Mouse (Mus musculus) embryonic facial prominence, embryonic 14.5 days (tissue): Measurements from ENCODE around the gene Gm17482. TPM values are rescaled to one million over a fixed set of nuclear protein-coding genes. Genes with fewer than 3 reads are reported as not detected.
"Not testable (repeated sequence)": the region's sequence is repeated elsewhere in the genome, so short reads cannot be mapped to it uniquely, and the experiment has no call there.

Experiments used
- ATAC-seq: fragments of 200-750 bp; cut with Nextera tagmentation; 2 replicates; pipeline ENCODE4 v1.8.0; 2017; ENCODE audit warnings: low read depth, moderate number of reproducible peaks, moderate TSS enrichment
- DNase-seq: peaks from one replicate; pipeline ENCODE4 v3.0.0-alpha.2; 2015; ENCODE audit warnings: low spot score
- H3K27ac ChIP-seq: fragments of 300-500 bp; sonication (generic); replicated peaks from 2 replicates; pipeline ENCODE4 v1.5.1; 2014; ENCODE audit warnings: low read depth, mild to moderate bottlenecking, low read length, moderate library complexity
- H3K27me3 ChIP-seq: fragments of 300-500 bp; sonication (generic); replicated peaks from 2 replicates; pipeline ENCODE4 v1.6.1; 2014; ENCODE audit warnings: low read length; ENCODE audit not compliant: control insufficient read depth, insufficient read depth
- H3K36me3 ChIP-seq: fragments of 300-500 bp; sonication (generic); 2 replicates; pipeline ENCODE4 v1.6.1; 2014; ENCODE audit warnings: low read length, mixed read lengths; ENCODE audit not compliant: control insufficient read depth, insufficient read depth
- H3K4me1 ChIP-seq: fragments of 300-500 bp; sonication (generic); 2 replicates; pipeline ENCODE4 v1.6.1; 2014; ENCODE audit warnings: antibody characterized with exemption, low read length; ENCODE audit not compliant: control insufficient read depth, insufficient read depth
- H3K4me2 ChIP-seq: fragments of 300-500 bp; sonication (generic); 2 replicates; pipeline ENCODE4 v1.6.1; 2014; ENCODE audit warnings: low read depth, mild to moderate bottlenecking, low read length, moderate library complexity, mixed read lengths
- H3K4me3 ChIP-seq: fragments of 300-500 bp; sonication (generic); 2 replicates; pipeline ENCODE4 v1.5.1; 2014; ENCODE audit warnings: low read depth, mild to moderate bottlenecking, low read length
- H3K9ac ChIP-seq: fragments of 300-500 bp; sonication (generic); 2 replicates; pipeline ENCODE4 v1.6.1; 2014; ENCODE audit warnings: low read depth, mild to moderate bottlenecking, low read length, moderate library complexity, mixed read lengths
- H3K9me3 ChIP-seq: fragments of 300-500 bp; sonication (generic); 2 replicates; pipeline ENCODE4 v1.6.1; 2016; ENCODE audit warnings: low read length; ENCODE audit not compliant: control insufficient read depth
- WGBS: fragments of 180-500 bp; shearing (Covaris S2); extraction: QIAGEN DNeasy Blood & Tissue Kit; methylation state at CpG from one replicate; pipeline ENCODE4 v1.1.7; 2014; 5-methylcytosine and 5-hydroxymethylcytosine counted together
- polyA plus RNA-seq: library from polyadenylated mRNA; unstranded; fragments of >200 nt; fragmentation: Nextera tagmentation; extraction: Ambion mirVana; gene quantifications from 2 replicates; pipeline ENCODE4 v1.2.1, GENCODE M21; 2014

Gene Gm17482
- polyA plus RNA-seq, 1 experiment from 2014 or later = not detected

DNA sequence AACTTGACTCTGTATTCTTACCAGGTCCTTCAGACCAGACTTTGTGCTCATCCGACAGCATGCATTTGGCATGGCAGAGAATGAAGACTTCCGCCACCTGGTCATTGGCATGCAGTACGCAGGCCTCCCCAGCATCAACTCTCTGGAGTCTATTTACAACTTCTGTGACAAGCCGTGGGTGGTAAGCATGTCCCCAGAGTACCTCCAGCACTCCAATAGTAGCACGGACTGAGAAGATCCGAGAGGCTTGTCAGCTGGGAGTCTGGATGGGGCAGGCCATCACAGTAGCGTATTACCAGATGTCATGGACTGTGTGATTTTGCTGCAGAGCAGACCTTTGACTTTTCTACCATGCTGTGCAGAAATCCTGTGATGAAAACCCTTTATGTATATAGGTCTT is 12.2 kb downstream of the Gm17482 start:
- WGBS = 77% methylated on average over 7 of the region's 7 CpGs
- no peak for DNase-seq
- Histone ChIP-seq H3K27me3 (no peaks in the 10 kb centered on the region), H3K4me2 (no peak overlapping the region), H3K4me1 (no peaks in the 10 kb centered on the region), H3K9me3 (no peaks in the 10 kb centered on the region), H3K36me3 (no peaks in the 10 kb centered on the region), H3K9ac (no peak overlapping the region), H3K27ac (no peak overlapping the region), H3K4me3 (no peak overlapping the region)
- ATAC-seq = no peak

GRCm38 (mm10) chr6:115240431-115240830 is 13.3 kb downstream of the Gm17482 start:
- not testable (repeated sequence) for DNase-seq, H3K4me3 ChIP-seq, H3K4me1 ChIP-seq, H3K27ac ChIP-seq, ATAC-seq, H3K27me3 ChIP-seq, H3K9ac ChIP-seq, H3K4me2 ChIP-seq, H3K36me3 ChIP-seq, H3K9me3 ChIP-seq
- WGBS = 36% methylated on average over 2 of the region's 2 CpGs

GRCm38 (mm10) chr6:115241131-115241699 is 14.1 kb downstream of the Gm17482 start:
- Histone ChIP-seq H3K4me1 (no peaks in the 10 kb centered on the region), H3K27me3 (no peaks in the 10 kb centered on the region), H3K9me3 (no peaks in the 10 kb centered on the region), H3K9ac (no peak overlapping the region), H3K4me2 (no peak overlapping the region), H3K36me3 (no peaks in the 10 kb centered on the region), H3K4me3 (no peak overlapping the region), H3K27ac (no peak overlapping the region)
- DNase-seq (peak; percentile 59), ATAC-seq (no peak)
- WGBS = 56% methylated on average over 3 of the region's 3 CpGs

DNA sequence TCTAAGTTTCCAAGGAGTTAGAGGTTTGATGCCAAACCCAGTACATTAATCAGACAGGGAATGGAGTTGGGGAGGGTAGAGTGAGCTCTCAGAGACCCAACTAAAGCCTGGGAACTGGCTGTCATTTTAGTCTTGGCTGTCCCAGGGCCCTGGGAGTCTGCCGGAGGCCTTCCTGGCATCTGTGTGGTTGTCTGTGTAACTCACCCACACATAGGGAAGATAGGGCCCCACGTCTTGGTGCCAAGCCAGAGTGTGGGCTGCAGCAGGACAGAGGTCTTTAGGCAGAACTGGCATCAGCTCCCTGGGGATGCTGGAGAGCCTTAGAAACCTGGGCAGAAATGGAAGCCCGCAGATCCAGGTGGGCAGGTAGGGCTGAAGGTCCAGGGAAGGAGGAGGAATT is 14.8 kb downstream of the Gm17482 start:
- no peak overlapping the region for H3K27ac ChIP-seq
- H3K4me2 ChIP-seq = no peak overlapping the region
- no peak for DNase-seq
- no peak overlapping the region for H3K4me3 ChIP-seq
- no peak for ATAC-seq
- H3K9me3 ChIP-seq = no peaks in the 10 kb centered on the region
- no peak overlapping the region for H3K9ac ChIP-seq
- H3K27me3 ChIP-seq = no peaks in the 10 kb centered on the region
- 81% methylated on average over 3 of the region's 3 CpGs for WGBS
- H3K4me1 ChIP-seq = no peaks in the 10 kb centered on the region
- H3K36me3 ChIP-seq = no peaks in the 10 kb centered on the region

DNA sequence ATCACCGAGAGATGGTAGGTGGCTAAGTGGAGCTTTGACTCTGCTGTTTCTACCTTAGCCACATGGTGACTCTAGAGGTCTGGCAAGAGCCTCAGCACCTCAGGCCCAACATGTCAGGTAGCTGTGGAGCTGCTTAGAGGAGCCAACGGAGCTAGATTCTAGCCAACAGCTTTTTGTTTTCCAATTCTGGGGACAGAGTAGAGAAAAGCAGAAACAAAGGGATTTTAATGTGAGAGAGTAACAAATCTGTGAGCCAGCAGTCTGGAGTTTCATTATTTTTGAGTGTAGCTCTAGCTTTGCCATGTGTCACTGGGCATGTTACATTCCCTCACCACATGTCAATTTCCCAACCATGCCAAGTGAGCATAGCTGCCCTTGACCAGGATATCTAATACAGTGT is 17.1 kb downstream of the Gm17482 start:
- Histone ChIP-seq H3K9ac (no peak overlapping the region), H3K36me3 (no peaks in the 10 kb centered on the region), H3K4me2 (no peak overlapping the region), H3K27ac (no peak overlapping the region), H3K27me3 (no peaks in the 10 kb centered on the region), H3K9me3 (no peaks in the 10 kb centered on the region), H3K4me3 (no peak overlapping the region), H3K4me1 (no peaks in the 10 kb centered on the region)
- 76% methylated on average over 2 of the region's 2 CpGs for WGBS
- ATAC-seq (no peak), DNase-seq (no peak)

GRCm38 (mm10) chr6:115245500-115246058 is 18.4 kb downstream of the Gm17482 start:
- no peaks in the 10 kb centered on the region for H3K36me3 ChIP-seq
- H3K9ac ChIP-seq = no peak overlapping the region
- no peak overlapping the region for H3K27ac ChIP-seq
- H3K4me2 ChIP-seq = no peak overlapping the region
- DNase-seq (no peak), ATAC-seq (no peak)
- no peaks in the 10 kb centered on the region for H3K9me3 ChIP-seq
- H3K4me3 ChIP-seq = no peak overlapping the region
- 77% methylated on average over 3 of the region's 3 CpGs for WGBS
- H3K27me3 ChIP-seq = no peaks in the 10 kb centered on the region
- H3K4me1 ChIP-seq = no peaks in the 10 kb centered on the region

- Histone ChIP-seq H3K9me3 (no peaks in the 10 kb centered on the region), H3K4me3 (peak overlapping the region; percentile 18; the same call in 1 of the 2 replicates), H3K9ac (peak overlapping the region; percentile 42), H3K36me3 (no peaks in the 10 kb centered on the region), H3K4me2 (peak overlapping the region; percentile 52), H3K27ac (no peak overlapping the region), H3K4me1 (peaks cover 6% of the 10 kb centered on the region; the same call in 1 of the 2 replicates), H3K27me3 (no peaks in the 10 kb centered on the region)
- no peak for ATAC-seq
- WGBS = 10% methylated on average over 12 of the region's 13 CpGs
- no peak for DNase-seq
Measured at GRCm38 (mm10) chr6:115251531-115251985, 24.4 kb downstream of the Gm17482 start.

GRCm38 (mm10) chr6:115252099-115252873 is 25.1 kb downstream of the Gm17482 start, which contains the start of gene Timp4:
Gene Timp4, minus strand, starts transcription at chr6:115252205.
- Histone ChIP-seq H3K27me3 (no peaks in the 10 kb centered on the region), H3K4me3 (peak within 1 kb of the TSS; percentile 18; the same call in 1 of the 2 replicates), H3K27ac (no peak within 1 kb of the TSS), H3K9me3 (no peaks in the 10 kb centered on the region), H3K9ac (peak within 1 kb of the TSS; percentile 42), H3K4me2 (peak within 1 kb of the TSS; percentile 52), H3K36me3 (no peaks in the 10 kb centered on the region), H3K4me1 (peaks cover 6% of the 10 kb centered on the region; the same call in 1 of the 2 replicates)
- 42% methylated on average over 6 of the region's 10 CpGs for WGBS
- ATAC-seq = no peak
- no peak for DNase-seq
